Mouse (Mus musculus) heart, embryonic 10.5 days (tissue): ENCODE measurements around the gene Klrg2. TPM values are rescaled to one million over a fixed set of nuclear protein-coding genes. Genes with fewer than 3 reads are reported as not detected.
"Not testable (repeated sequence)": the region's sequence is repeated elsewhere in the genome, so short reads cannot be mapped to it uniquely, and the experiment has no call there.

Experiments used
- DNase-seq: peaks from one replicate; pipeline ENCODE4 v3.0.0-alpha.2; 2017; ENCODE audit warnings: low spot score
- H3K27ac ChIP-seq: fragments of 300-500 bp; sonication (generic); 2 replicates; pipeline ENCODE4 v1.5.1; 2016; ENCODE audit warnings: mild to moderate bottlenecking
- H3K27me3 ChIP-seq: fragments of 300-500 bp; sonication (generic); 2 replicates; pipeline ENCODE4 v1.6.1; 2016; ENCODE audit warnings: mild to moderate bottlenecking; ENCODE audit not compliant: poor library complexity, insufficient read depth, severe bottlenecking
- H3K36me3 ChIP-seq: fragments of 300-500 bp; sonication (generic); 2 replicates; pipeline ENCODE4 v1.6.1; 2016; ENCODE audit warnings: mild to moderate bottlenecking, moderate library complexity
- H3K4me1 ChIP-seq: fragments of 300-500 bp; sonication (generic); 2 replicates; pipeline ENCODE4 v1.6.1; 2016; ENCODE audit warnings: mild to moderate bottlenecking
- H3K4me3 ChIP-seq: fragments of 300-500 bp; sonication (generic); 2 replicates; pipeline ENCODE4 v1.5.1; 2016; ENCODE audit warnings: mild to moderate bottlenecking, moderate library complexity
- H3K9me3 ChIP-seq: fragments of 300-500 bp; sonication (generic); 2 replicates; pipeline ENCODE4 v1.6.1; 2016; ENCODE audit warnings: mild to moderate bottlenecking, moderate library complexity
- WGBS: fragments of 180-500 bp; shearing (Covaris S2); methylation state at CpG from one replicate; pipeline ENCODE4 v1.1.7; 2016; 5-methylcytosine and 5-hydroxymethylcytosine counted together
- polyA plus RNA-seq: library from polyadenylated mRNA; unstranded; fragments of >200 nt; fragmentation: Nextera tagmentation; extraction: Ambion mirVana; gene quantifications from 2 replicates; pipeline ENCODE4 v1.2.1, GENCODE M21; 2016

The Klrg2 gene
- polyA plus RNA-seq: 0.10 TPM in 1 of 2 replicates, not detected in the other

- Histone ChIP-seq H3K9me3 (no peaks in the 10 kb centered on the region), H3K4me1 (peaks cover 19% of the 10 kb centered on the region), H3K4me3 (peak within 1 kb of the TSS; percentile 74), H3K27ac (peak within 1 kb of the TSS; percentile 79), H3K27me3 (peaks cover 91% of the 10 kb centered on the region), H3K36me3 (no peaks in the 10 kb centered on the region)
- peak; percentile 86 for DNase-seq
- 1% methylated on average over 60 of the region's 60 CpGs for WGBS
Measured at GRCm38 (mm10) chr6:38636852-38637618, at the start of gene Klrg2. Gene Klrg2 (minus strand): TSS chr6:38637242.

GRCm38 (mm10) chr6:38682532-38682931, 45.5 kb upstream of the Klrg2 start:
- Histone ChIP-seq H3K27me3 (no peaks in the 10 kb centered on the region), H3K27ac (no peak overlapping the region), H3K9me3 (no peaks in the 10 kb centered on the region), H3K36me3 (peaks cover 18% of the 10 kb centered on the region), H3K4me3 (no peak overlapping the region), H3K4me1 (no peaks in the 10 kb centered on the region)
- DNase-seq: no peak
- 63% methylated on average over 2 of the region's 2 CpGs for WGBS

DNA sequence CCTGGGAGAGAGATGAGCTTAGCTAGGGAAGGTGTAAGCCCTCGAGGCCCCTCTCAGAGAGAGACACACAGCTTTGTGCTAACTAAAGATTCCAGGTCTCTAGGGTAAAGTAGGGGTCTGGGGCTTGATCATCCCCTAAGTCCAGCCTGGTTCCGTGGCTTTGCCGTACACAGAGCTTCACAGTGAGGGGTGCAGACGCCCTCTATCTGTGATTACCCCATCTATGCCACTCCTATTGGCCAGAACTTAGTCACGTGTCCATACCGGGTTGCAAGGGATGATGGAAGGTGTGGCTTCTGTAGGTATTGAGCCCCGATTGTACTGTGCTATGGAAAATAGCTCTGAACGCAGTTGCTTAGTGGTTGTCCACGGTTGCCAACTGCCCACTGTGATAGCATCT, 40.6 kb upstream of the Klrg2 start:
- Histone ChIP-seq H3K9me3 (no peaks in the 10 kb centered on the region), H3K27me3 (0 out of 2 replicates have a peak, but pooled peaks cover 11% of the 10 kb centered on the region), H3K4me1 (peaks cover 13% of the 10 kb centered on the region), H3K36me3 (no peaks in the 10 kb centered on the region), H3K4me3 (no peak overlapping the region), H3K27ac (no peak overlapping the region)
- WGBS: 70% methylated on average over 9 of the region's 9 CpGs
- no peak for DNase-seq

GRCm38 (mm10) chr6:38676723-38677122, 39.7 kb upstream of the Klrg2 start:
- 75% methylated on average over 14 of the region's 14 CpGs for WGBS
- Histone ChIP-seq H3K27ac (peak overlapping the region; percentile 18; the same call in 1 of the 2 replicates), H3K27me3 (0 out of 2 replicates have a peak, but pooled peaks cover 14% of the 10 kb centered on the region), H3K36me3 (no peaks in the 10 kb centered on the region), H3K4me1 (peaks cover 13% of the 10 kb centered on the region), H3K4me3 (peak overlapping the region; percentile 6; the same call in 1 of the 2 replicates), H3K9me3 (no peaks in the 10 kb centered on the region)
- DNase-seq: no peak

DNA sequence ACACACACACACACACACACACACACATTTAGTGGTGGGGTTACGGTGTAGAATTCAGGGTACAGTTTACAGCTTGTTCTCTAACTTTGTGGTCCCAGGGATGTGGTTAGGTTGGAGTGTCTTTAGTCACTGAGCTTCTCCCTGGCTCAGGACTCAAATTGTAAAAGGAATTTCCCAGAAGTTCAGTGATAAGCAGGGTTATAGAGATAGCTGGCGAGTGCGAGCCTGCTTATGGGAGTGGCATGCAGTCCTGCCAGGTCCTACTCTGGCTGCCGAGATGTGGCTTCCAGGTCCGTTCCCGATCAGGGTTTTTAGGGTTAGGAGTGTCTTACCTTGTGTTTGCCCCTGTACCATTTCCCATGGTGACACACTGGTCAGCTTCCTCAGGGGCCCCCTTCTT, 39.2 kb upstream of the Klrg2 start:
- peak overlapping the region; percentile 6; the same call in 1 of the 2 replicates for H3K4me3 ChIP-seq
- WGBS: 41% methylated on average over 6 of the region's 6 CpGs
- H3K4me1 ChIP-seq: peaks cover 13% of the 10 kb centered on the region

GRCm38 (mm10) chr6:38672011-38672410, 35.0 kb upstream of the Klrg2 start:
- DNase-seq: no peak
- Histone ChIP-seq H3K36me3 (no peaks in the 10 kb centered on the region), H3K4me3 (no peak overlapping the region), H3K27me3 (0 out of 2 replicates have a peak, but pooled peaks cover 28% of the 10 kb centered on the region), H3K27ac (no peak overlapping the region), H3K9me3 (no peaks in the 10 kb centered on the region), H3K4me1 (peaks cover 13% of the 10 kb centered on the region)
- WGBS: 79% methylated on average over 3 of the region's 3 CpGs

More for the DNA sequence above, 39.2 kb upstream of the Klrg2 start:
- H3K27ac ChIP-seq: peak overlapping the region; percentile 18; the same call in 1 of the 2 replicates
- H3K36me3 ChIP-seq: no peaks in the 10 kb centered on the region
- no peaks in the 10 kb centered on the region for H3K9me3 ChIP-seq
- 0 out of 2 replicates have a peak, but pooled peaks cover 14% of the 10 kb centered on the region for H3K27me3 ChIP-seq
- DNase-seq: no peak

GRCm38 (mm10) chr6:38671270-38671669, 34.2 kb upstream of the Klrg2 start:
- Histone ChIP-seq H3K4me3 (no peak overlapping the region), H3K4me1 (peaks cover 6% of the 10 kb centered on the region), H3K9me3 (no peaks in the 10 kb centered on the region), H3K27me3 (0 out of 2 replicates have a peak, but pooled peaks cover 25% of the 10 kb centered on the region), H3K27ac (no peak overlapping the region), H3K36me3 (no peaks in the 10 kb centered on the region)
- 77% methylated on average over 7 of the region's 7 CpGs for WGBS
- no peak for DNase-seq

- H3K27me3 ChIP-seq: peaks cover 30% of the 10 kb centered on the region; the same call in 1 of the 2 replicates
- 73% methylated on average over 1 of the region's 1 CpGs for WGBS
- H3K4me3 ChIP-seq, H3K9me3 ChIP-seq, DNase-seq, H3K27ac ChIP-seq, H3K36me3 ChIP-seq, H3K4me1 ChIP-seq: not testable (repeated sequence)
Measured at GRCm38 (mm10) chr6:38670488-38670887, 33.4 kb upstream of the Klrg2 start.

- no peak overlapping the region for H3K4me3 ChIP-seq
- no peaks in the 10 kb centered on the region for H3K36me3 ChIP-seq
- peaks cover 39% of the 10 kb centered on the region for H3K27me3 ChIP-seq
- DNase-seq: no peak
- H3K9me3 ChIP-seq: no peaks in the 10 kb centered on the region
- peaks cover 7% of the 10 kb centered on the region for H3K4me1 ChIP-seq
- H3K27ac ChIP-seq: no peak overlapping the region
- WGBS: 58% methylated on average over 6 of the region's 6 CpGs
Measured at GRCm38 (mm10) chr6:38669580-38669979, 32.5 kb upstream of the Klrg2 start.

- no peak for DNase-seq
- Histone ChIP-seq H3K9me3 (no peaks in the 10 kb centered on the region), H3K27ac (peak within 1 kb of the TSS; percentile 69), H3K4me1 (peaks cover 20% of the 10 kb centered on the region), H3K36me3 (no peaks in the 10 kb centered on the region), H3K27me3 (peaks cover 83% of the 10 kb centered on the region), H3K4me3 (peak within 1 kb of the TSS; percentile 75)
- WGBS: 3% methylated on average over 81 of the region's 84 CpGs
Measured at GRCm38 (mm10) chr6:38662714-38663615, 25.9 kb upstream of the Klrg2 start, which contains the start of gene Clec2l. Gene Clec2l (plus strand): TSS chr6:38663069.

DNA sequence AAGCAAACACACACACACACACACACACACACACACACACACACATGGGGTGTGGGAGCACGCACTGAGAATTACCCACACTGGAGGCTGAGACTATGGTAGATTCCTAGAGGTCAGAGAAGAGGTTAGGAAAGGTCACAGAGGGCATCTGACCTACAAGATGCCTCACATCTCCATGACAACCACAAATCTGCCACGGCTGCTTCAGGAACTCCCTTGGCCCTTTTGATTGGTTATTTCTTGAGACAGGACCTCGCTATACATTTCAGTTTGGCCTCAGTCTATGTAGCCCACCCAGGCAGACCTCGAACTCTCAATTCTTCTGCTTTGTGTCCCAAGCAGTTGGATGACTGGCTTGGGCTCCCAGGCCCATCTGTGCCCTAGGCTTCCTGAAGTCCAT, 24.6 kb upstream of the Klrg2 start:
- Histone ChIP-seq H3K4me1 (peaks cover 20% of the 10 kb centered on the region), H3K27me3 (peaks cover 72% of the 10 kb centered on the region), H3K9me3 (no peaks in the 10 kb centered on the region), H3K36me3 (no peaks in the 10 kb centered on the region), H3K27ac (no peak overlapping the region), H3K4me3 (no peak overlapping the region)
- 61% methylated on average over 4 of the region's 4 CpGs for WGBS
- no peak for DNase-seq

DNA sequence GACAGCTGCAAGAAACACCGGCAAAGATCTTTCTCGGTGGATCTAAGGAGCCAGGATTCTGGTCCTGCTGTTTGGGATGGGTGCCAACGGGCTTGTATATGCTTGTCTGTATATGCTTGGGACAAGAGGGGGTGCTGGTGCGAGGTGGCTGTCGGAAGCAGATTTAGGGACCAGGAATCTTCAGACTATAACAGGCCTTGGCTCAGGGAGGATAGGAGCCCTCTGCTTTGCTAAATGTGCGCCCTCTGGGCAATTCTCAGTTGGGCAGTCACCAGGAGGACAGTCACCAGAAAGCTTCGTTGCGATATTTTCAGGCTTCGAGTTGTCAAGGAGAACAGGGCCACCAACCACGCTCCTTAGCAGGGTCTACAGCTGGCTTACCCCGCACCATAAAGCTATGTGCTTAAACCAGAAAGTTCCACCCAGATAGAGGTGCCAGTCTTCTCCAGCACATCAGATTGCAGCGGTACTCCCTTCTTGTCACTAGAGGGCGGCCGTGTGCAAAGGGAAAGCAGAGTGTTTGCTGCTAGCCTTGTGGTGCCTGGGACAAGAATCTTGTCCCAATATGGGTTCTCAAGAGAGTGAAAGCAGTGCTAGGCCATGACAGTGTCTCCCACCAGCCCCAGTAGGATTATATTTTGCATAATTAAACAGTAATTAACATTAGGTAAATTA, 13.4 kb upstream of the Klrg2 start:
- H3K9me3 ChIP-seq: no peaks in the 10 kb centered on the region
- no peaks in the 10 kb centered on the region for H3K27me3 ChIP-seq
- 40% methylated on average over 14 of the region's 14 CpGs for WGBS
- H3K27ac ChIP-seq: no peak overlapping the region
- H3K4me1 ChIP-seq: no peaks in the 10 kb centered on the region
- no peak overlapping the region for H3K4me3 ChIP-seq
- peak; percentile 83 for DNase-seq
- H3K36me3 ChIP-seq: no peaks in the 10 kb centered on the region
